7 mouse cellular contexts compared by ENCODE assay signal in the genomic region with DNA sequence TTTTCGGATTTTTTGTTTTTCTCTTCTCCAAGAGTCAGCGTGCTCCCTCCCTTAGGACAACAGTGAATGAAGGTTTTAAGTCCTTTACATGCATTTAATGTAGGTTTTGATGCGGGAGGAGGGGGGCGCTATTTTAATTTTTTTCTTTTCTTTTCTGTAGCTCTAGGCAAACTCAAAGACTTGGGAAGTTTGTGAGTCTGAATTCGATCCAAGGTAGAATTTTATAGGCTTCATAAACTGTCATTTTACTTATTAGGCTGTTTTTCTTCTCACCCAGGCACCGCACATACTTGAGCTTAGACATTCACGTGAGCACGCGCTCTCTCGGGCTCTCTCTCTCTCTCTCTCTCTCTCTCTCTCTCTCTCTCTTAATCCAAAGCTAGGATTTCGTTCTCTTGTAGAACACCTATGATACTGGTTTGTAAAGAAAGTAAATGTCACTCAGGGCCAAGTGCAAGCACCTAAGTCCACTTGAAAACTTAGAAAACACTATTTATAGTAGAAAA. TPM values are rescaled to one million over a fixed set of nuclear protein-coding genes. Genes with fewer than 3 reads are reported as not detected.
DNase-seq lines count a peak whose midpoint lies in the region; ATAC-seq lines count a peak whose summit lies in the region.

No protein-coding gene starts in this region.

- DNase-seq in thymus, postnatal 0 days (ENCODE audit: low spot score), result peak; percentile 11
- DNase-seq in thymus, postnatal 10 days (ENCODE audit: low spot score in 2 of 2), result no peak
- DNase-seq in forebrain, embryonic 11.5 days (ENCODE audit: low spot score), result no peak
- DNase-seq in spleen, postnatal 4 days (ENCODE audit: low spot score in 2 of 2), result no peak
- DNase-seq in adrenal gland, postnatal 10 days, result no peak
- DNase-seq in frontal cortex, adult 2 months (ENCODE audit: extremely low spot score in 1 of 2, low spot score in 1 of 2), result no peak

- H3K4me3 ChIP-seq in forebrain, embryonic 11.5 days (ENCODE audit: low read depth, low read length), result peak overlapping the region; percentile 66
- H3K4me3 ChIP-seq in liver, embryonic 12.5 days, result peak overlapping the region; percentile 66

- H3K36me3 ChIP-seq in forebrain, embryonic 11.5 days (ENCODE audit: control insufficient read depth, insufficient read depth, low read length), result no peaks in the 10 kb centered on the region
- peaks cover 3% of the 10 kb centered on the region; the same call in 1 of the 2 replicates for H3K36me3 ChIP-seq in liver, embryonic 12.5 days

- 0 out of 2 replicates have a peak, but pooled peaks cover 2% of the 10 kb centered on the region for H3K4me1 ChIP-seq in forebrain, embryonic 11.5 days (replicated peaks; ENCODE audit: control insufficient read depth, insufficient read depth, low read length)
- H3K4me1 ChIP-seq in liver, embryonic 12.5 days, result peaks cover 29% of the 10 kb centered on the region

- peak overlapping the region; percentile 16; the same call in 1 of the 2 replicates for H3K9ac ChIP-seq in forebrain, embryonic 11.5 days (ENCODE audit: low read length)
- H3K9ac ChIP-seq in liver, embryonic 12.5 days, result peak overlapping the region; percentile 56

- ATAC-seq in forebrain, embryonic 11.5 days (replicated peaks; ENCODE audit: low FRiP score), result no peak
- no peak for ATAC-seq in liver, embryonic 12.5 days

- H3K27ac ChIP-seq in forebrain, embryonic 11.5 days (ENCODE audit: low read depth, low read length), result no peak overlapping the region
- no peak overlapping the region for H3K27ac ChIP-seq in liver, embryonic 12.5 days

- 4% methylated on average over 11 of the region's 11 CpGs for WGBS in forebrain, embryonic 11.5 days
- WGBS in liver, embryonic 12.5 days (ENCODE audit: insufficient replicate concordance), result 8% methylated on average over 11 of the region's 11 CpGs

- peaks cover 9% of the 10 kb centered on the region for H3K27me3 ChIP-seq in forebrain, embryonic 11.5 days (ENCODE audit: control insufficient read depth, insufficient read depth, low read length)
- peaks cover 47% of the 10 kb centered on the region for H3K27me3 ChIP-seq in liver, embryonic 12.5 days (replicated peaks)

- no peaks in the 10 kb centered on the region for H3K9me3 ChIP-seq in forebrain, embryonic 11.5 days (ENCODE audit: control insufficient read depth, low read length)
- H3K9me3 ChIP-seq in liver, embryonic 12.5 days (replicated peaks), result no peaks in the 10 kb centered on the region

- peak overlapping the region; percentile 74 for H3K4me2 ChIP-seq in forebrain, embryonic 11.5 days (ENCODE audit: low read depth, low read length, severe bottlenecking)
- peak overlapping the region; percentile 86 for H3K4me2 ChIP-seq in liver, embryonic 12.5 days

RNA-seq across cellular contexts. Expression of gene Syde2, which starts 2.0 kb away (rescaled TPM):
- 0.54 and 0.61 TPM in 2 replicates for polyA plus RNA-seq in thymus, postnatal 0 days (2015; fragmentation: Nextera tagmentation; extraction: Ambion mirVana)
- polyA plus RNA-seq in forebrain, embryonic 11.5 days (2014; fragmentation: Nextera tagmentation; extraction: Ambion mirVana), result 1.6 and 2.0 TPM in 2 replicates
- 1.3 and 1.4 TPM in 2 replicates for polyA plus RNA-seq in liver, embryonic 12.5 days (2016; fragmentation: Nextera tagmentation; extraction: Ambion mirVana)
- total RNA-seq in adrenal gland, postnatal 10 days (2021), result 1 to 10 TPM; 6.3 to 7.9 TPM
- 3.3 and 3.5 TPM in 2 replicates for polyA plus RNA-seq in frontal cortex, adult 2 months (2012; rRNA removed)

RNA-seq across cellular contexts. Expression of gene 2410004B18Rik, which starts 51.8 kb away (rescaled TPM):
- 42.1 and 42.2 TPM in 2 replicates for polyA plus RNA-seq in thymus, postnatal 0 days (2015; fragmentation: Nextera tagmentation; extraction: Ambion mirVana)
- polyA plus RNA-seq in forebrain, embryonic 11.5 days (2014; fragmentation: Nextera tagmentation; extraction: Ambion mirVana), result 57.6 and 59.5 TPM in 2 replicates
- 25.6 and 27.4 TPM in 2 replicates for polyA plus RNA-seq in liver, embryonic 12.5 days (2016; fragmentation: Nextera tagmentation; extraction: Ambion mirVana)
- 10 to 100 TPM; 21.4 to 22.3 TPM for total RNA-seq in adrenal gland, postnatal 10 days (2021)
- polyA plus RNA-seq in frontal cortex, adult 2 months (2012; rRNA removed), result 38.7 and 39.9 TPM in 2 replicates
